Mouse (Mus musculus) kidney, postnatal 36 days (tissue): ENCODE results near the gene Scamp4.
"Not testable (repeated sequence)": the region's sequence is repeated elsewhere in the genome, so short reads cannot be mapped to it uniquely, and the experiment has no call there.

Experiments used
- DNase-seq, 2 experiments: peaks; one replicate each; pipeline ENCODE4 v3.0.0; 2021 to 2022; ENCODE audit warnings: mixed read lengths in 2 of 2

The Scamp4 gene

GRCm38 (mm10) chr10:80611024-80611423, 8.4 kb downstream of the Scamp4 start:
- peak; percentile 57 to 81 for DNase-seq

DNA sequence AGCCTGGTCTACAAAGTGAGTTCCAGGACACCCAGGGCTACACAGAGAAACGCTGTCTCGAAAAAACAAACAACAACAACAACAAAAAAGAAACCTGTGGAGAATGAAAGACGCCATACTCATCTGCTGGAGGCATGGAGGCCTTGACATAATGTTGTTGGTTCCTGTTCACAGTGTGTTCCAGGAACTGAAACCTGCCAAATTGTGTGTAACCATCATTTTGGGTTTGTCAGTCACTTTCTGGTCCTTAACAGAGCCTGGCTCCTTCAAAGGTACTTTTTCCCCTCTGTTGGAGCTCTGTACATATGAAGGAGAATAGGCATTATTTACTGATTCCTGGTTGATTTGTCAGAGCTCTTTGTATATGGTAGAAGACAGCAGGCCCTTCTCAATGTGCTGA, 9.2 kb downstream of the Scamp4 start:
- no peak for DNase-seq

- no peak for DNase-seq
Measured at GRCm38 (mm10) chr10:80613821-80614220, 11.1 kb downstream of the Scamp4 start.

- no peak for DNase-seq
Measured at GRCm38 (mm10) chr10:80614351-80614750, 11.7 kb downstream of the Scamp4 start.

- DNase-seq, result peak; percentile 75
Measured at GRCm38 (mm10) chr10:80618181-80618580, 15.5 kb downstream of the Scamp4 start.

DNA sequence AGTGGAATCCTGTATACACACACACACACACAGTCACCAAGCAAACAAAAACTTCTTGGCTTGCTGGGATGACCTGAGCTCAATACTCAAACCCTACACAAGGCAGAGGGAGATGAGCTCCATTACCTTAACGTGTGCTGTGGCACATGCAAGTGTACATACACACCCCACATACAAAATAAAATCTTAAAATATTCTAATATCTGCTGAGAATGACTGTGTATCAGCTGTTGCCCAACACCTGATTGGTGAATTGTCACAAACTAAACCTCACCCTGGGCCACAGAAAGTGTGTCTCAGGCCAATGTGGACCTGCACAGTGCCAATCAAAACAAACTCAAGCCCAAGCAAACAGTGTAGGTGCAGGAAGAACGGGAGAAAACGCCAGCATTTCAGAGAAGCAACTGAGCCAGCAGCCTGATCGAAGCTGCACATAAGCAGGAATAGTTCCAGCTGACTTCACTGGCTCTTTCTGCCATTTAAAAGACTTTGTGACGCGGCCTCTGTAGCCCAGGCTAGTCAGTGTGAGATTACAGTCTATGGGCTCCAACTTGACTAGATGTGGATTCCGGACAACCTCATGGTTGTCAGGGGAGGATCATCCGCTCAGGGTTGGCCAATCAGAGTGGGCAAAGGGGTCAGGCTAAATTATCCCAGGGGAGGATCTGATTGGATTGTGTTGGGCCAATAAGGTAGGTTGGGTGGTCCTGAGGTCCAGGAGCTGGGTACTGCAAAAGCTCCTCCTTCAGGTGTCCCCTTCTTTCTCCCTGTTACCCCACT, 17.0 kb downstream of the Scamp4 start:
- no peak for DNase-seq

- DNase-seq, result no peak
Measured at GRCm38 (mm10) chr10:80620365-80620764, 17.7 kb downstream of the Scamp4 start.

DNA sequence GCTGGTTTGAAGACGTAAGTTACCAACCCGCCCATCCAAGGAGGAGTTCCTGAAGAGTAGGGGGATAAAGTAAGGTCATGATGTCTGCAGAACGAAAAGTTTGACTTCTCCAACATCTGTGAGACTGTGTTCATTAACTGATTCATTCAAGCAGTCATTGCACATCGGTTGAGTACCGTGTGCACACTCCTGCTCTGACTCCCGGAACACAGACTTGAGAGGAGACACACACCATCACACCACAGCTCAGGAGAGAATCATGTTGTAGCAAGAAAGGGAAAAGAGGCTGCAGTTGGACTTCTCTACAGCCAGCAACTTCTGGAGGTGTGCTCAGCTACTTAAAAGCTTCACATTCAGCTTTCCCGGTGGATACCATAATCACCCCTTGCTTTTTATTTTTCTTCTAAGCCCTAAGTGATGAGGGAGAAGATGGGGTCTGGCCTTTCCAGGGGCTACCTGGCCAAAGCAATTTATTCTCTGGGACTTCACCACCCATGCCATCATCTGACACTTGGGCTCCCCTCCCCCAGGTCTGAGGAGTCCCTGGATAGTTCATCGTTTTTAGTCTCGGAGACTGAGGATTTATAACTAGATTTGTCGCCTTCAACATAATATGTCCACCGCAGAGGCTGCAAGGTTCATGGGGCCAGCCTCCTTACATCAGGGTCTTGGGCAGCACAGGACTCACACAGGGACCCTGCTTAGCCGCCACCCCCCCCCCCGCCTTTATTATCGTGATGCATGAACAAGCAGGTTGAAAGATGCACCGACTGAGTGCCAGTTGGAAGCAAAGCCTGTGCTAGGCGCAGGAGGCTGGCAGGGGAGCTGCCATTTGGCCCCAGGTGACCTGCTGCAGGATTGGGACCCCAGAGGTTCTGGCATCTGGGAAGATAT, 18.4 kb downstream of the Scamp4 start:
- no peak for DNase-seq

DNA sequence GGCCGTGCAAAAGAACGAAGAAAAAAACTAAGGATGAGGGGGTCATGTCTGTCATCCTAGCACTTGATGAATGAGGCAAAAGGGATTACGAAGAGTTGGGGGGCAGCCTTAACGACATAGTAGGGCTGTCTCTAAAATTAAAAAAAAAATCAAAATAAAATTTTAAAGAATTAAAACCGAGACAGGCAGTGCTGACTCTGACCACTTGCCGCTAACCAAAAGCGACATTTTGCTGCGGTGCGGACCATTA, 18.9 kb downstream of the Scamp4 start:
- no peak for DNase-seq

DNA sequence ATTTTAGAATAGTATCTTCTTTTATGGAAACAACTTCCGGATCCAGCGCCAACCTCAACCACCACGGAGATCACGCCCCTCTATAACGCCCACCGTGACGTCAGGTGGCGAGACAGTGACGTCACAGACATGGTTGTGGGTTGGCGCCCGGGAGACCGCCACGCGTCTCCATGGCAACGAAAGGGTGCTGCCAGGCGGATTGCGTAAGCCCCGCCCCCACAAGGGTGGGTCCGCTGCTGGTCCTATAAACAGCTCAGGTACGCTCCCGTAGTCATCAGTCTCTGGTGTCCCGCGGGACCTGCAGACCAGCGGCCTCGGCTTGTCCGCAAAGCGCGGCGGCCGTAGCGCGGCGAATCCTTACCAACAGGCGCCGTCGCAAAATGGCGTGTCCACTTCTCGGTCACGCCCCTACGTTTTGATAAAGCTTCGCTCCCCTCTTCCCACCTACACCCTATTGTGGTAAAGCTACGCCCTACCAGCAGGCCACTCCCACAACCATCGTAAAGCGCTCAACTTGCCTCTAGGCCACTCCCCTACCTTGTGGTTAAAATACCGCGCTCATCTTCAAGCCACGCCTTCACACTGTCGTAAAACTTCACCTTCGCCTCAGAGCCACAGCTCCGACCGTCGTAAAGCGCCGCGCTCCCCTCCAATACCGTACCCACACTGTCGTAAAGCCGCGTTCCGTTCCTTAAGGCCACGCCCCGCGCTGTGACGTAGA, 19.4 kb downstream of the Scamp4 start:
- peak; percentile 100 for DNase-seq

GRCm38 (mm10) chr10:80622661-80623456, 20.2 kb downstream of the Scamp4 start, which contains the start of gene Csnk1g2:
Csnk1g2 (plus strand) TSS chr10:80622838.
- DNase-seq, result peak; percentile 29 to 72

GRCm38 (mm10) chr10:80623457-80624191, 21.0 kb downstream of the Scamp4 start:
- peak; percentile 72 to 84 for DNase-seq

DNA sequence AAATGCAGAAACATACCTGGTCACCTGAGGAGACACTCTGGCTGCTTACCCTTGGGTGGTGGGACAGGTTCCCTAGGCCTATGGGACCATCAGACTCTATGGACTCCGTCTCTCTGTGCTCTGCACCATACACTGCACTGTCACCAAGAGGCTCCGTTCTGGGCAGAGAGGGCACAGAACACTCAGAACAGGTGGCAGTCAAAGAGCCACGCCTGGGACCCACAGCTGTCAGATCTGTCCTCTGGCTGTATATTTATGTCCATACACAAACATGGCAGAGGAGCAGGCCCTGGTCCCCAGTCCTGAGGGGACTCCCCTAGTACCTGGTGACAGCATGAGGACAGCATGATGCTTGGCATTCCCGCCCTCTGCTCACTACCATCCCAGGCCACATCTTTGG, 23.1 kb downstream of the Scamp4 start:
- DNase-seq, result no peak

DNA sequence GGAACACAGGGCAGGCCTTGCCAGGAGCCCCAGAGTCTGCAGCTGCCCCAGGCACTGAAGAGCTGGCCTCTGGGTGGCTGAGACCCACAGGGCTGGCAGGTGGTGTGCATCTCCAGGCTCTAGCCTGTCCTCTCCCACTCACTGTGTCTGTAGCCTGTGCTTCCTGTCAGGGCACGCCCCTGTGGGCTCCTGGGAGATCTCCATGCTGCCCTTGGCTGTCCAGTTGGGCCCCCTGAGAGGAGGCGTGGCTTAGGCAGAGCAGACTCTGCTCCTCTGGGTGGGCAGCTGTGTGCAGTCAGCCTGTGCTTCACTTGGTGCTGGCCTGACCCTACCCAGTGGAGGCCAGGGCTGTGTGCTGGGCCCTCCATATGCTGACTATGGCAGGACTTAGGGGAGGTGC, 25.0 kb downstream of the Scamp4 start:
- peak; percentile 51 to 54 for DNase-seq

DNA sequence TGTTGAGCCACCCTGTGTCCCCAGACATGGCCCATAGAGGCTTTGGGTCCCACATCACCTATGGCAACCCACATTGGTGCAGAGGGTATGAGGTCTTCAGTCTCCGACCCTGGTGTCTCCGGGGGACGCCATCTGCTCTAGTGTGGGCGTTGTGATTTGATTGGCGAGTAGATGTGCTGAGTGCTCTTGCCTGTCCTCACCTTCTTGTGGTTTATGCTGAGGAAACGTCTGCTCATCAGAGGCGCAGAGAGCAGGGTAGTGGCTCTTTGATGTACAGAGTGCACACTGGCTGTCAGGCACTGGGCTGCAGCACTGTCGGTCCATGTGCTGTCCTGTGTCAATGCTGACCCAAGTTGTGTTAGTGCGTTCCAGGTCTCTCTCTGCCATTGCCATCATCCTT, 26.3 kb downstream of the Scamp4 start:
- no peak for DNase-seq

GRCm38 (mm10) chr10:80635345-80635744, 32.7 kb downstream of the Scamp4 start:
- peak; percentile 70 for DNase-seq

GRCm38 (mm10) chr10:80646936-80647335, 44.3 kb downstream of the Scamp4 start:
- peak in 1 of 2 experiments; percentile 48 for DNase-seq

DNA sequence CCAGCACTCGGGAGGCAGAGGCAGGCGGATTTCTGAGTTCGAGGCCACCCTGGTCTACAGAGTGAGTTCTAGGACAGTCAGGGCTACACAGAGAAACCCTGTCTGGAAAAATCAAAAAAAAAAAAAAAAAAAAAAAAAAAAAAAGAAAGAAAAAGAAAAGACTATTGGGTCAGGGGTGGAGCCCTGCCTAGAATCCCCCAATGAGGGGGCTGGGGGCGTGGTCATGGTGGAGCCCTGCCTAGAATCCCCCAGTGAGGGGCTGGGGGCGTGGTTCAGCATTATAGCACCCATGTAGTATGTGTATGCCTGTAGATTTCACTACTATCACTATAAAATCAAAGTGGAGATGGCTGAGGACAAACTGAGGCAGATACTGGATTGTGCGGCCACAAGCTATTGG, 47.2 kb downstream of the Scamp4 start:
- not testable (repeated sequence) for DNase-seq

- no peak for DNase-seq
Measured at GRCm38 (mm10) chr10:80650392-80650791, 47.7 kb downstream of the Scamp4 start.

DNA sequence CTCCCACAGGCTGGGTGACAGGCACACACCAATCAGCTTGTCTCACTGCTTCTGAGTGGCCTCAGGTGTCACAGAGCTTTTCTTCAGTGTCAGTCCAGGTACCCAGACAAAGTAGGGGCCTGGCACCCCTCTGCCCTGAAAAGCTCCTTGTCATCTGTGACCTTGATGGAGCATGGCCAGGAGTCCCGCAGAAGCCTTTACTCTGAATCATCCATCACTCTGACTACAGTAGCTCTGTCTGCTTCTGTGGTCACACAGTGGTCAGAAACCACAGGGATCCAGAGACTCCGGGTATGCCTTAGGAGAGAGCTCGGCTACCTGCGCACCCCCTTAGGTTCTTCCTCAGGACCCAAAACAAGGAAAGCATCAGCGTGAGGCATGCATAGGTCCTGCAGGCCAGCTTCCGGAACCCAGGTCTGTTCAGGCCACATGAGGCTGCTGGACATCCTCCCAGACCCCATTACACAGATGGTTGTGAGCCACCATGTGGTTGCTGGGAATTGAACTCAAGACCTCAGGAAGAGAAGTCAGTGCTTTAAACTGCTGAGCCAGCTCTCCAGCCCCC, 50.6 kb downstream of the Scamp4 start:
- no peak for DNase-seq

GRCm38 (mm10) chr10:80654866-80655265, 52.2 kb downstream of the Scamp4 start:
- no peak for DNase-seq
